In genomic region chr2:163300069-163301060, GRCm38 (mm10) we compare ENCODE assay signal across 9 mouse cellular contexts.
DNase-seq lines count a peak whose midpoint lies in the region; ATAC-seq and TF ChIP-seq lines count a peak whose summit lies in the region.
"Had no signal": no experiment of that assay in that cellular context is flagged by ENCODE, and none has a peak within 500 bp of the region (broad histone marks: within the 10 kb centered on the region; RNA-seq: fewer than 3 reads in every experiment).

No protein-coding gene starts in this region.

- DNase-seq in limb, embryonic 10.5 days (ENCODE audit: low spot score), result no peak
- DNase-seq in embryonic facial prominence, embryonic 10.5 days (ENCODE audit: low spot score), result no peak
- DNase-seq in midbrain, postnatal 0 days (ENCODE audit: low spot score), result peak; percentile 88
- no peak for DNase-seq in spleen, postnatal 4 days (ENCODE audit: low spot score in 2 of 2)
- DNase-seq in gastrocnemius, adult 8-10 months (ENCODE audit: low spot score in 2 of 2), result no peak

- H3K27ac ChIP-seq in limb, embryonic 12.5 days, result 0 out of 2 replicates have a peak overlapping the region, but pooled peaks have one; percentile 29
- no peak overlapping the region for H3K27ac ChIP-seq in limb, embryonic 10.5 days
- H3K27ac ChIP-seq in embryonic facial prominence, embryonic 10.5 days (replicated peaks), result 0 out of 2 replicates have a peak overlapping the region, but pooled peaks have one; percentile 32
- peak overlapping the region; percentile 62 for H3K27ac ChIP-seq in hindbrain, embryonic 15.5 days (replicated peaks)
- H3K27ac ChIP-seq in midbrain, postnatal 0 days (ENCODE audit: low read depth, low read length), result 0 out of 2 replicates have a peak overlapping the region, but pooled peaks have one; percentile 13
- H3K27ac ChIP-seq: embryonic facial prominence, embryonic 13.5 days; liver, embryonic 15.5 days had no signal

- H3K9me3 ChIP-seq in limb, embryonic 12.5 days, result no peaks in the 10 kb centered on the region
- no peaks in the 10 kb centered on the region for H3K9me3 ChIP-seq in limb, embryonic 10.5 days (replicated peaks)
- H3K9me3 ChIP-seq in embryonic facial prominence, embryonic 10.5 days, result no peaks in the 10 kb centered on the region
- no peaks in the 10 kb centered on the region for H3K9me3 ChIP-seq in hindbrain, embryonic 15.5 days
- H3K9me3 ChIP-seq in midbrain, postnatal 0 days (ENCODE audit: low read length), result no peaks in the 10 kb centered on the region
- H3K9me3 ChIP-seq: embryonic facial prominence, embryonic 13.5 days; liver, embryonic 15.5 days had no signal

- no peak for ATAC-seq in limb, embryonic 12.5 days (ENCODE audit: insufficient number of reproducible peaks, insufficient read depth, low FRiP score, low TSS enrichment, low read depth)
- peak; percentile 49; the same call in 1 of the 2 replicates for ATAC-seq in hindbrain, embryonic 15.5 days (ENCODE audit: low FRiP score, low read depth)
- ATAC-seq in midbrain, postnatal 0 days (ENCODE audit: low FRiP score), result no peak

- no peak for TF ChIP-seq CTCF in midbrain, postnatal 0 days (IDR thresholded peaks at IDR 0.05)

- 26% methylated on average over 14 of the region's 14 CpGs for WGBS in limb, embryonic 12.5 days
- 41% methylated on average over 14 of the region's 14 CpGs for WGBS in limb, embryonic 10.5 days
- 52% methylated on average over 14 of the region's 14 CpGs for WGBS in embryonic facial prominence, embryonic 10.5 days
- WGBS in hindbrain, embryonic 15.5 days, result 21% methylated on average over 14 of the region's 14 CpGs
- 33% methylated on average over 14 of the region's 14 CpGs for WGBS in midbrain, postnatal 0 days

- no peaks in the 10 kb centered on the region for H3K36me3 ChIP-seq in limb, embryonic 12.5 days
- H3K36me3 ChIP-seq in limb, embryonic 10.5 days, result no peaks in the 10 kb centered on the region
- H3K36me3 ChIP-seq in embryonic facial prominence, embryonic 10.5 days (replicated peaks), result no peaks in the 10 kb centered on the region
- no peaks in the 10 kb centered on the region for H3K36me3 ChIP-seq in hindbrain, embryonic 15.5 days
- H3K36me3 ChIP-seq in midbrain, postnatal 0 days (ENCODE audit: insufficient read depth, low read length), result no peaks in the 10 kb centered on the region
- H3K36me3 ChIP-seq: embryonic facial prominence, embryonic 13.5 days; liver, embryonic 15.5 days had no signal

- no peak overlapping the region for H3K4me2 ChIP-seq in limb, embryonic 12.5 days
- H3K4me2 ChIP-seq in hindbrain, embryonic 15.5 days, result no peak overlapping the region
- H3K4me2 ChIP-seq in midbrain, postnatal 0 days (ENCODE audit: low read depth, low read length, poor library complexity, severe bottlenecking), result no peak overlapping the region
- H3K4me2 ChIP-seq: embryonic facial prominence, embryonic 13.5 days; liver, embryonic 15.5 days had no signal

- H3K4me1 ChIP-seq in limb, embryonic 12.5 days (replicated peaks), result peaks cover 30% of the 10 kb centered on the region
- peaks cover 44% of the 10 kb centered on the region for H3K4me1 ChIP-seq in limb, embryonic 10.5 days
- peaks cover 40% of the 10 kb centered on the region for H3K4me1 ChIP-seq in embryonic facial prominence, embryonic 10.5 days
- peaks cover 67% of the 10 kb centered on the region for H3K4me1 ChIP-seq in hindbrain, embryonic 15.5 days (replicated peaks)
- H3K4me1 ChIP-seq in midbrain, postnatal 0 days (ENCODE audit: insufficient read depth, low read length), result peaks cover 14% of the 10 kb centered on the region
- H3K4me1 ChIP-seq: liver, embryonic 15.5 days had no signal

- H3K27me3 ChIP-seq in limb, embryonic 12.5 days, result peaks cover 74% of the 10 kb centered on the region
- peaks cover 89% of the 10 kb centered on the region for H3K27me3 ChIP-seq in limb, embryonic 10.5 days (ENCODE audit: low read depth, poor library complexity, severe bottlenecking)
- H3K27me3 ChIP-seq in embryonic facial prominence, embryonic 10.5 days (replicated peaks; ENCODE audit: low read depth, poor library complexity, severe bottlenecking), result 0 out of 2 replicates have a peak, but pooled peaks cover 14% of the 10 kb centered on the region
- peaks cover 30% of the 10 kb centered on the region for H3K27me3 ChIP-seq in hindbrain, embryonic 15.5 days
- no peaks in the 10 kb centered on the region; the same call in 1 of the 2 replicates for H3K27me3 ChIP-seq in midbrain, postnatal 0 days (ENCODE audit: insufficient read depth, low read length)
- H3K27me3 ChIP-seq: liver, embryonic 15.5 days had no signal

- no peak overlapping the region for H3K4me3 ChIP-seq in limb, embryonic 12.5 days (replicated peaks)
- H3K4me3 ChIP-seq in limb, embryonic 10.5 days, result no peak overlapping the region
- no peak overlapping the region for H3K4me3 ChIP-seq in embryonic facial prominence, embryonic 10.5 days
- no peak overlapping the region for H3K4me3 ChIP-seq in hindbrain, embryonic 15.5 days
- H3K4me3 ChIP-seq in midbrain, postnatal 0 days (ENCODE audit: low read depth, low read length), result no peak overlapping the region
- H3K4me3 ChIP-seq: embryonic facial prominence, embryonic 13.5 days; liver, embryonic 15.5 days had no signal

- no peak overlapping the region for H3K9ac ChIP-seq in limb, embryonic 12.5 days (replicated peaks)
- no peak overlapping the region for H3K9ac ChIP-seq in hindbrain, embryonic 15.5 days
- H3K9ac ChIP-seq in midbrain, postnatal 0 days (replicated peaks; ENCODE audit: low read length, poor library complexity, severe bottlenecking), result no peak overlapping the region
- H3K9ac ChIP-seq: embryonic facial prominence, embryonic 13.5 days; liver, embryonic 15.5 days had no signal
